Comparison of ENCODE assay signal across 8 mouse cellular contexts in genomic region chr12:29465201-29465600, GRCm38 (mm10).
DNase-seq lines count a peak whose midpoint lies in the region; ATAC-seq and TF ChIP-seq lines count a peak whose summit lies in the region.
"Not testable (repeated sequence)": the region's sequence is repeated elsewhere in the genome, so short reads cannot be mapped to it uniquely, and the experiment has no call there.

No protein-coding gene starts in this region.

- not testable (repeated sequence) for TF ChIP-seq CTCF in lung, postnatal 0 days (IDR thresholded peaks at IDR 0.05)

- H3K36me3 ChIP-seq in hindbrain, embryonic 14.5 days (replicated peaks; ENCODE audit: control insufficient read depth, insufficient read depth); lung, postnatal 0 days (ENCODE audit: insufficient read depth, low read length): not testable (repeated sequence)

- 29% methylated on average over 3 of the region's 3 CpGs for WGBS in hindbrain, embryonic 14.5 days
- 4% methylated on average over 3 of the region's 3 CpGs for whole genome bisulfite sequencing in lung, postnatal 0 days

- H3K27me3 ChIP-seq in hindbrain, embryonic 14.5 days (ENCODE audit: control insufficient read depth, insufficient read depth, low read length); lung, postnatal 0 days (replicated peaks; ENCODE audit: insufficient read depth, low read length): not testable (repeated sequence)

- not testable (repeated sequence) for H3K9me3 ChIP-seq in hindbrain, embryonic 14.5 days (ENCODE audit: control insufficient read depth, low read length); lung, postnatal 0 days (ENCODE audit: low read length)

- not testable (repeated sequence) for H3K4me1 ChIP-seq in hindbrain, embryonic 14.5 days (replicated peaks; ENCODE audit: control insufficient read depth, insufficient read depth, low read length); lung, postnatal 0 days (ENCODE audit: insufficient read depth, low read depth, low read length)

- not testable (repeated sequence) for H3K4me2 ChIP-seq in hindbrain, embryonic 14.5 days (replicated peaks); lung, postnatal 0 days (replicated peaks; ENCODE audit: low read depth, low read length)

- not testable (repeated sequence) for H3K4me3 ChIP-seq in hindbrain, embryonic 14.5 days (replicated peaks; ENCODE audit: low read length); lung, postnatal 0 days (ENCODE audit: low read depth, low read length)

- not testable (repeated sequence) for H3K27ac ChIP-seq in hindbrain, embryonic 14.5 days; lung, postnatal 0 days (ENCODE audit: low read length)

- ATAC-seq in hindbrain, embryonic 14.5 days (ENCODE audit: low FRiP score) = not testable (repeated sequence)
- peak; percentile 38; the same call in 1 of the 2 replicates for ATAC-seq in lung, postnatal 0 days

- DNase-seq in WW6 (ENCODE audit: low read depth, low spot score) = peak; percentile 20
- peak; percentile 85 for DNase-seq in embryo, embryonic 10 days (ENCODE audit: low spot score)
- DNase-seq in gastrocnemius, postnatal 10 days = peak; percentile 65
- peak; percentile 55 for DNase-seq in hindbrain, embryonic 14.5 days (ENCODE audit: low spot score)
- DNase-seq in kidney, postnatal 25 days = peak; percentile 61 to 73
- peak; percentile 56 for DNase-seq in lung, postnatal 0 days (ENCODE audit: low spot score)
- DNase-seq in ovary, postnatal 10 days (ENCODE audit: low spot score) = peak; percentile 41
- peak; percentile 67 for DNase-seq in urinary bladder, postnatal 14 days (ENCODE audit: low spot score)

- not testable (repeated sequence) for H3K9ac ChIP-seq in hindbrain, embryonic 14.5 days; lung, postnatal 0 days (replicated peaks; ENCODE audit: low read depth)

- TF ChIP-seq EP300 in lung, postnatal 0 days (IDR thresholded peaks at IDR 0.05) = not testable (repeated sequence)

Comparison
In these comparisons a context has a peak if more than half of its experiments do, and no peak if none do; other contexts are left out.
1. DNase-seq: peak in every context shown above with its lines; median percentile 85 in embryo, embryonic 10 days; 67 in kidney, postnatal 25 days; 67 in urinary bladder, postnatal 14 days; 65 in gastrocnemius, postnatal 10 days; 56 in lung, postnatal 0 days; 55 in hindbrain, embryonic 14.5 days; 41 in ovary, postnatal 10 days; 20 in WW6.